Mouse (Mus musculus): ENCODE data around the gene H2afj.

The H2afj gene

GRCm38 (mm10) chr6:136848399-136848798 is 40.4 kb downstream of the H2afj start:
- no peak for DNase-seq

- no peak for DNase-seq
Measured at GRCm38 (mm10) chr6:136848971-136849370, 40.9 kb downstream of the H2afj start.

GRCm38 (mm10) chr6:136850267-136850666 is 42.2 kb downstream of the H2afj start:
- no peak for DNase-seq

GRCm38 (mm10) chr6:136852348-136852747 is 44.3 kb downstream of the H2afj start:
- DNase-seq: no peak

GRCm38 (mm10) chr6:136852762-136853161 is 44.7 kb downstream of the H2afj start:
- DNase-seq: no peak

GRCm38 (mm10) chr6:136854361-136854781 is 46.3 kb downstream of the H2afj start:
- peak in 1 of 2 experiments; percentile 22 for DNase-seq

- no peak for DNase-seq
Measured at GRCm38 (mm10) chr6:136855183-136855582, 47.1 kb downstream of the H2afj start.

- no peak for DNase-seq
Measured at GRCm38 (mm10) chr6:136856071-136856636, 48.1 kb downstream of the H2afj start.

GRCm38 (mm10) chr6:136857186-136857872 is 49.3 kb downstream of the H2afj start, which contains the start of gene Art4:
Gene Art4 (minus strand): TSS chr6:136857733.
- DNase-seq: peak in 1 of 2 experiments; percentile 10

- DNase-seq: no peak
Measured at GRCm38 (mm10) chr6:136857873-136858260, 49.8 kb downstream of the H2afj start.

- DNase-seq: no peak
Measured at GRCm38 (mm10) chr6:136858420-136858819, 50.4 kb downstream of the H2afj start.
